Mouse (Mus musculus): ENCODE measurements around the gene Gli1.

DNA sequence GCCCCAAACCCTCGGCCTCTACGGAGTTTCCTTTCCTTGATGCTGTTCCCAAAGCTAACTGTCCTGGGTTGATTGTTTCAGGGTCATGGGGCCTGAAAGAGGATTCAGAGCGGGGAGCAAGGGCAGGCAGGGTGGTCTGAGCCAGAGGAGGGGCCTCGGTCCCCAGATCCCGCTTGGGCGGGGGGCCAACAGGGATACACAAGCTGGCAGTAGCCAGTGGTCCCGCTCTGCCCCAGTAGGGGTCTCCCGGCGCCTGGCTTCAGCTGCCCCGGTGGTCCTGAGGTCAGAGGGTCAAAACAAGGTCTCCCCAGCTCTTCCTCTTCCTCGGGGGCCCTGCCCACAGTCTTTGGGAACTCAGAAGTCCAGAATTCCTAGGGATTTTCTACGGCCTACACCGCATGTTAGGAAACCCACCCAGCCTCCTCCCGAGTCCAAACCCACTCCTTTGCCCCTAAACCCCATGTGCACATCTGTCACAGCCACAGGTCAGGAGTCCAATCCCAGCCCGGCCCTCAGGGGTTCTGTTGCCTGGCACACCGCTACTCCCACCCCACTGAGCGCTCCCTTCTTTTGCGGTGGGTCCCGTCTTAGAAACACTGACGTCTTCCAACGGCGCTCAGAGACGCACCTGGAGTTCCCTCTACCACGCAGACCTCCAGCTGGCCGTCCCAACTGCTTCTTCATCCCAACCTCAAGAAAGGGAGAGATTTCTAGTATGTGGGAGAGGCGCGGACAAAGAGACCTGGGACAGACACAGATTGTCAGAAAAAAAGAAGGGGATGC, 1.0 kb downstream of the Gli1 start:
- TF ChIP-seq CTCF (IDR thresholded peaks at IDR 0.05; ENCODE audit: low read depth, low read length) (no peak), POLR2A (IDR thresholded peaks at IDR 0.05; ENCODE audit: borderline replicate concordance, low read depth, low read length) (no peak)

Data from bone marrow macrophage, adult 2 months (primary cell).